26 mouse cellular contexts compared by ENCODE assay signal in the genomic region with DNA sequence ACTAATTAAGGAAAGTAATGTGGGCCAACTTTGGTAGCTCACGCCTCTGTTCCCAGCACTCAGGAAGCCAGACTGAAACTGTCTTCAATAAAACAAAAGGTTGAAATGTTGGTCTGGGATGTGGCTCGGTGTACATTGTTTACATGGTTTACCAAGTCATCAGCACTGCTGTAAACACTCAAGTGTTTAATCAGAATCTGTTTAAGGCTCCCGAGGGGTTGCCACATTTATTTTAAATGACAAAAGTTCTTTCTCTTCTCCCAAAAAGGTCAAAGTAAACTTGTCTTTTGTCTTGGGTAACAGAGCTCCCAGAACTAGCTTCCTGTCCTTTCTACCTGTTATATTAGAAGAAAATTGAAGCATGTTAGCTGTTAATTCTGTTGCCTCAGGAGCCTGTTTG. TPM values are rescaled to one million over a fixed set of nuclear protein-coding genes. Genes with fewer than 3 reads are reported as not detected.
DNase-seq lines count a peak whose midpoint lies in the region; ATAC-seq and TF ChIP-seq lines count a peak whose summit lies in the region.
"Had no signal": no experiment of that assay in that cellular context is flagged by ENCODE, and none has a peak within 500 bp of the region (broad histone marks: within the 10 kb centered on the region; RNA-seq: fewer than 3 reads in every experiment).

No protein-coding gene starts in this region.

- peaks cover 4% of the 10 kb centered on the region for H3K36me3 ChIP-seq in ES-E14 (ENCODE audit: control insufficient read depth, insufficient read depth, low read length, poor library complexity, severe bottlenecking)

- intact Hi-C loops in gastrocnemius, adult 2 months (cut with DNase I) = no loop called here

- no peak for TF ChIP-seq CTCF in gastrocnemius, adult 2 months (IDR thresholded peaks at IDR 0.05)

- peak overlapping the region; percentile 87; the same call in 1 of the 2 replicates for H3K27ac ChIP-seq in ES-E14 (ENCODE audit: insufficient read depth, low read depth, low read length, poor library complexity, severe bottlenecking)
- H3K27ac ChIP-seq in gastrocnemius, adult 2 months = no peak overlapping the region
- H3K27ac ChIP-seq: embryonic facial prominence, embryonic 13.5 days; embryonic facial prominence, embryonic 15.5 days; forebrain, embryonic 10.5 days; forebrain, embryonic 12.5 days had no signal

- DNase-seq in heart, adult 11 months = peak; percentile 16
- DNase-seq in heart, adult 9 months (ENCODE audit: low spot score in 2 of 2) = no peak
- peak; percentile 38 for DNase-seq in ES-E14 (ENCODE audit: low read depth, low spot score)
- DNase-seq in ZHBTc4 (ENCODE audit: low read depth, low spot score) = peak; percentile 81
- DNase-seq in gastrocnemius, adult 2 months = no peak
- DNase-seq: adrenal gland, adult 2 months; adrenal gland, postnatal 10 days; adrenal gland, postnatal 25 days; B cell, adult 2 months; cerebellum, adult 11 months; cerebellum, adult 18-20 months; cerebellum, adult 8-10 months; cerebellum, adult 9-11 months; cerebellum, postnatal 14 days; cerebellum, postnatal 36 days; embryo, embryonic 11 days had no signal

- no peak overlapping the region for H3K4me3 ChIP-seq in ES-E14 (ENCODE audit: insufficient read depth in 1 of 2, low read depth in 1 of 2, low read length in 2 of 2, poor library complexity in 1 of 2, severe bottlenecking in 1 of 2)
- no peak overlapping the region for H3K4me3 ChIP-seq in gastrocnemius, adult 2 months
- H3K4me3 ChIP-seq: embryonic facial prominence, embryonic 13.5 days; embryonic facial prominence, embryonic 15.5 days; erythroblast, embryonic 14.5 days; forebrain, embryonic 10.5 days; forebrain, embryonic 12.5 days had no signal

- in situ Hi-C loops in ES-E14 (cut with MboI; ENCODE audit: low sequenced_read_pairs in 2 of 2, unreplicated experiment in 2 of 2) = no loop called here

- ATAC-seq in megakaryocyte, adult 5-6 weeks (ENCODE audit: poor library complexity, severe bottlenecking) = no peak
- ATAC-seq: CD4-positive, CD25-positive, alpha-beta regulatory T cell, adult 4 months; forebrain, embryonic 14.5 days; forebrain, embryonic 16.5 days had no signal

- H3K4me1 ChIP-seq in ES-E14 (ENCODE audit: control insufficient read depth in 2 of 2, insufficient read depth in 2 of 2, low read length in 2 of 2, poor library complexity in 1 of 2) = peaks cover 2 to 3% of the 10 kb centered on the region in 2 experiments; a peak in 1 of 4 replicates
- H3K4me1 ChIP-seq: embryonic facial prominence, embryonic 13.5 days; embryonic facial prominence, embryonic 15.5 days; forebrain, embryonic 10.5 days; forebrain, embryonic 12.5 days had no signal

- H3K9ac ChIP-seq in ES-E14 (ENCODE audit: insufficient read depth, low read depth, low read length, poor library complexity, severe bottlenecking) = no peak overlapping the region
- H3K9ac ChIP-seq: embryonic facial prominence, embryonic 13.5 days; embryonic facial prominence, embryonic 15.5 days; forebrain, embryonic 12.5 days had no signal

- H3K9me3 ChIP-seq in ES-E14 (ENCODE audit: control insufficient read depth, insufficient read depth, low read depth, low read length) = no peaks in the 10 kb centered on the region
- H3K9me3 ChIP-seq: embryonic facial prominence, embryonic 13.5 days; embryonic facial prominence, embryonic 15.5 days; forebrain, embryonic 10.5 days; forebrain, embryonic 12.5 days had no signal

TF ChIP-seq in ES-E14, 5 proteins besides CTCF, POLR2A, EP300 and RAD21:
- 0 out of 2 replicates have a peak, but pooled peaks have one; percentile 15 for TF ChIP-seq CHD2 (IDR thresholded peaks at IDR 0.05; ENCODE audit: low read depth, low read length)
- no peak for TF ChIP-seq ZNF384 (IDR thresholded peaks at IDR 0.05; ENCODE audit: low read depth, low read length)
- no peak for TF ChIP-seq ZC3H11A (IDR thresholded peaks at IDR 0.05; ENCODE audit: borderline replicate concordance, low read depth, low read length)
- TF ChIP-seq MAFK (IDR thresholded peaks at IDR 0.05; ENCODE audit: insufficient read depth, low read depth, low read length) = no peak
- TF ChIP-seq HCFC1 (IDR thresholded peaks at IDR 0.05; ENCODE audit: borderline replicate concordance, insufficient read depth, low read length) = no peak

RNA-seq across cellular contexts. Expression of gene Rtf1, which starts 32.8 kb away (rescaled TPM):
- total RNA-seq in ES-E14 (2012; rRNA removed) = 10.3 and 12.1 TPM in 2 replicates
- 10 to 100 TPM; 25.3 to 27.2 TPM for total RNA-seq in gastrocnemius, adult 2 months (2021)
- total RNA-seq in megakaryocyte, adult 5-6 weeks (2015) = 29.7 and 32.6 TPM in 2 replicates
- 26.7 and 27.0 TPM in 2 replicates for total RNA-seq in megakaryocyte, adult 5-6 weeks (2017)

RNA-seq across cellular contexts. Expression of gene Itpka, which starts 34.5 kb away (rescaled TPM):
- 9.2 and 16.4 TPM in 2 replicates for total RNA-seq in ES-E14 (2012; rRNA removed)
- not detected for total RNA-seq in gastrocnemius, adult 2 months (2021)
- 0.07 and 0.23 TPM in 2 replicates for total RNA-seq in megakaryocyte, adult 5-6 weeks (2015)
- total RNA-seq in megakaryocyte, adult 5-6 weeks (2017) = 0.37 and 1.0 TPM in 2 replicates

RNA-seq across cellular contexts. Expression of gene Ndufaf1, which starts 45.0 kb away (rescaled TPM):
- 14.4 and 18.6 TPM in 2 replicates for total RNA-seq in ES-E14 (2012; rRNA removed)
- total RNA-seq in gastrocnemius, adult 2 months (2021) = 10 to 100 TPM; 36.7 to 62.7 TPM
- total RNA-seq in megakaryocyte, adult 5-6 weeks (2015) = 15.8 and 16.4 TPM in 2 replicates
- 8.8 and 13.0 TPM in 2 replicates for total RNA-seq in megakaryocyte, adult 5-6 weeks (2017)

RNA-seq across cellular contexts. Expression of gene Ltk, which starts 52.6 kb away (rescaled TPM):
- total RNA-seq in ES-E14 (2012; rRNA removed) = 0.85 and 2.8 TPM in 2 replicates
- total RNA-seq in gastrocnemius, adult 2 months (2021) = not detected
- not detected in 2 replicates for total RNA-seq in megakaryocyte, adult 5-6 weeks (2015)
- not detected in 2 replicates for total RNA-seq in megakaryocyte, adult 5-6 weeks (2017)
- total RNA-seq: common myeloid progenitor, adult 5-6 weeks had no signal

Comparison
In these comparisons a context has a peak if more than half of its experiments do, and no peak if none do; other contexts are left out.
1. DNase-seq: peak in heart, adult 11 months (single experiment), ES-E14 (single experiment) and ZHBTc4 (single experiment); none in heart, adult 9 months (0 of 2) and gastrocnemius, adult 2 months (single experiment).